ENCODE assay signal across 9 mouse cellular contexts in genomic region chr4:129130149-129130548, GRCm38 (mm10). TPM values are rescaled to one million over a fixed set of nuclear protein-coding genes. Genes with fewer than 3 reads are reported as not detected.
DNase-seq lines count a peak whose midpoint lies in the region; ATAC-seq lines count a peak whose summit lies in the region.
"Had no signal": no experiment of that assay in that cellular context is flagged by ENCODE, and none has a peak within 500 bp of the region (broad histone marks: within the 10 kb centered on the region; RNA-seq: fewer than 3 reads in every experiment).

No protein-coding gene starts in this region.

- no peak overlapping the region for H3K9ac ChIP-seq in limb, embryonic 12.5 days (replicated peaks)
- no peak overlapping the region for H3K9ac ChIP-seq in midbrain, embryonic 15.5 days

- peak overlapping the region; percentile 53 for H3K4me2 ChIP-seq in limb, embryonic 12.5 days
- peak overlapping the region; percentile 29 for H3K4me2 ChIP-seq in midbrain, embryonic 15.5 days

- H3K27ac ChIP-seq in limb, embryonic 12.5 days, result peak overlapping the region; percentile 74
- no peak overlapping the region for H3K27ac ChIP-seq in midbrain, embryonic 15.5 days

- peaks cover 41% of the 10 kb centered on the region for H3K4me1 ChIP-seq in limb, embryonic 12.5 days (replicated peaks)
- peaks cover 40% of the 10 kb centered on the region for H3K4me1 ChIP-seq in midbrain, embryonic 15.5 days

- peaks cover 20% of the 10 kb centered on the region for H3K27me3 ChIP-seq in limb, embryonic 12.5 days
- H3K27me3 ChIP-seq in midbrain, embryonic 15.5 days (replicated peaks), result 0 out of 2 replicates have a peak, but pooled peaks cover 5% of the 10 kb centered on the region

- DNase-seq in 3T3-L1 (ENCODE audit: low read depth, low spot score), result peak; percentile 58
- peak; percentile 69 for DNase-seq in cerebellum, adult 9-10 months
- peak; percentile 55 for DNase-seq in thymus, postnatal 25 days
- no peak for DNase-seq in frontal cortex, postnatal 10 days (ENCODE audit: low spot score in 2 of 2)

- ATAC-seq in CD4-positive, CD25-positive, alpha-beta regulatory T cell, adult 4 months, result peak; percentile 68
- ATAC-seq in granulocyte monocyte progenitor cell, adult 5-6 weeks (replicated peaks; ENCODE audit: poor library complexity, severe bottlenecking), result peak; percentile 55; the same call in 1 of the 2 replicates
- ATAC-seq in limb, embryonic 12.5 days (ENCODE audit: insufficient number of reproducible peaks, insufficient read depth, low FRiP score, low TSS enrichment, low read depth), result peak; percentile 32; the same call in 1 of the 2 replicates
- ATAC-seq in midbrain, embryonic 15.5 days (replicated peaks), result peak; percentile 57; the same call in 1 of the 2 replicates

- peak overlapping the region; percentile 35 for H3K4me3 ChIP-seq in limb, embryonic 12.5 days (replicated peaks)
- H3K4me3 ChIP-seq in midbrain, embryonic 15.5 days, result peak overlapping the region; percentile 7; the same call in 1 of the 2 replicates

- WGBS in limb, embryonic 12.5 days, result 5% methylated on average over 8 of the region's 8 CpGs
- WGBS in midbrain, embryonic 15.5 days, result 5% methylated on average over 8 of the region's 8 CpGs

- no peaks in the 10 kb centered on the region for H3K9me3 ChIP-seq in limb, embryonic 12.5 days
- no peaks in the 10 kb centered on the region for H3K9me3 ChIP-seq in midbrain, embryonic 15.5 days

- no peaks in the 10 kb centered on the region for H3K36me3 ChIP-seq in limb, embryonic 12.5 days
- no peaks in the 10 kb centered on the region for H3K36me3 ChIP-seq in midbrain, embryonic 15.5 days (replicated peaks)

RNA-seq across cellular contexts. Expression of gene Fndc5, which starts 6.7 kb away (rescaled TPM):
- polyA plus RNA-seq in CD4-positive, CD25-positive, alpha-beta regulatory T cell, adult 4 months (2017; shearing (Covaris generic)), result under 1 TPM; 0.27 to 0.28 TPM
- total RNA-seq in granulocyte monocyte progenitor cell, adult 5-6 weeks (2014; fragmentation: Nextera tagmentation), result not detected in 2 replicates
- total RNA-seq in granulocyte monocyte progenitor cell, adult 5-6 weeks (2017), result not detected in 2 replicates
- polyA plus RNA-seq in limb, embryonic 12.5 days (2016; fragmentation: Nextera tagmentation; extraction: Ambion mirVana), result 11.3 and 11.6 TPM in 2 replicates
- 7.0 and 7.8 TPM in 2 replicates for polyA plus RNA-seq in midbrain, embryonic 15.5 days (2015; fragmentation: Nextera tagmentation; extraction: Ambion mirVana)

RNA-seq across cellular contexts. Expression of gene Hpca, which starts 8.3 kb away (rescaled TPM):
- not detected for polyA plus RNA-seq in CD4-positive, CD25-positive, alpha-beta regulatory T cell, adult 4 months (2017; shearing (Covaris generic))
- not detected in 2 replicates for total RNA-seq in granulocyte monocyte progenitor cell, adult 5-6 weeks (2014; fragmentation: Nextera tagmentation)
- total RNA-seq in granulocyte monocyte progenitor cell, adult 5-6 weeks (2017), result not detected in 2 replicates
- 0.55 and 0.83 TPM in 2 replicates for polyA plus RNA-seq in limb, embryonic 12.5 days (2016; fragmentation: Nextera tagmentation; extraction: Ambion mirVana)
- polyA plus RNA-seq in midbrain, embryonic 15.5 days (2015; fragmentation: Nextera tagmentation; extraction: Ambion mirVana), result 76.7 and 78.1 TPM in 2 replicates
- total RNA-seq: hematopoietic stem cell, adult 5-6 weeks had no signal

RNA-seq across cellular contexts. Expression of gene Tmem54, which starts 24.8 kb away (rescaled TPM):
- not detected for polyA plus RNA-seq in CD4-positive, CD25-positive, alpha-beta regulatory T cell, adult 4 months (2017; shearing (Covaris generic))
- not detected in 2 replicates for total RNA-seq in granulocyte monocyte progenitor cell, adult 5-6 weeks (2014; fragmentation: Nextera tagmentation)
- total RNA-seq in granulocyte monocyte progenitor cell, adult 5-6 weeks (2017), result not detected in 2 replicates
- 4.2 and 4.3 TPM in 2 replicates for polyA plus RNA-seq in limb, embryonic 12.5 days (2016; fragmentation: Nextera tagmentation; extraction: Ambion mirVana)
- not detected in 2 replicates for polyA plus RNA-seq in midbrain, embryonic 15.5 days (2015; fragmentation: Nextera tagmentation; extraction: Ambion mirVana)
- total RNA-seq: hematopoietic stem cell, adult 5-6 weeks had no signal

RNA-seq across cellular contexts. Expression of gene S100pbp, which starts 59.4 kb away (rescaled TPM):
- polyA plus RNA-seq in CD4-positive, CD25-positive, alpha-beta regulatory T cell, adult 4 months (2017; shearing (Covaris generic)), result 10 to 100 TPM; 20.0 to 26.1 TPM
- 20.8 and 30.0 TPM in 2 replicates for total RNA-seq in granulocyte monocyte progenitor cell, adult 5-6 weeks (2014; fragmentation: Nextera tagmentation)
- total RNA-seq in granulocyte monocyte progenitor cell, adult 5-6 weeks (2017), result 14.8 and 18.3 TPM in 2 replicates
- 31.2 and 32.7 TPM in 2 replicates for polyA plus RNA-seq in limb, embryonic 12.5 days (2016; fragmentation: Nextera tagmentation; extraction: Ambion mirVana)
- 21.8 and 24.4 TPM in 2 replicates for polyA plus RNA-seq in midbrain, embryonic 15.5 days (2015; fragmentation: Nextera tagmentation; extraction: Ambion mirVana)

RNA-seq across cellular contexts. Expression of gene Yars, which starts 59.4 kb away (rescaled TPM):
- polyA plus RNA-seq in CD4-positive, CD25-positive, alpha-beta regulatory T cell, adult 4 months (2017; shearing (Covaris generic)), result 10 to 100 TPM; 27.4 to 42.1 TPM
- total RNA-seq in granulocyte monocyte progenitor cell, adult 5-6 weeks (2014; fragmentation: Nextera tagmentation), result 42.7 and 44.3 TPM in 2 replicates
- 56.7 and 64.5 TPM in 2 replicates for total RNA-seq in granulocyte monocyte progenitor cell, adult 5-6 weeks (2017)
- 78.7 and 80.2 TPM in 2 replicates for polyA plus RNA-seq in limb, embryonic 12.5 days (2016; fragmentation: Nextera tagmentation; extraction: Ambion mirVana)
- polyA plus RNA-seq in midbrain, embryonic 15.5 days (2015; fragmentation: Nextera tagmentation; extraction: Ambion mirVana), result 114 and 116 TPM in 2 replicates

Comparison
In these comparisons a context has a peak if more than half of its experiments do, and no peak if none do; other contexts are left out.
1. DNase-seq: peak in 3T3-L1 (single experiment), cerebellum, adult 9-10 months (single experiment) and thymus, postnatal 25 days (single experiment); none in frontal cortex, postnatal 10 days (0 of 2).
2. RNA of gene Hpca, which starts 8.3 kb away (polyA plus RNA-seq): 76.7 to 78.1 TPM in midbrain, embryonic 15.5 days; 0.55 to 0.83 TPM in limb, embryonic 12.5 days and not detected in CD4-positive, CD25-positive, alpha-beta regulatory T cell, adult 4 months; every median in the first group is over 10 times any median in the second.
3. Peak in every context shown above with its lines, with median percentiles within 50 percentile points of each other: ATAC-seq.